Mouse (Mus musculus): ENCODE measurements around the gene Btbd6. TPM values are rescaled to one million over a fixed set of nuclear protein-coding genes. Genes with fewer than 3 reads are reported as not detected.

Btbd6 gene
- polyA plus RNA-seq, 1 experiment from 2014 or later: 34.5 TPM

DNA sequence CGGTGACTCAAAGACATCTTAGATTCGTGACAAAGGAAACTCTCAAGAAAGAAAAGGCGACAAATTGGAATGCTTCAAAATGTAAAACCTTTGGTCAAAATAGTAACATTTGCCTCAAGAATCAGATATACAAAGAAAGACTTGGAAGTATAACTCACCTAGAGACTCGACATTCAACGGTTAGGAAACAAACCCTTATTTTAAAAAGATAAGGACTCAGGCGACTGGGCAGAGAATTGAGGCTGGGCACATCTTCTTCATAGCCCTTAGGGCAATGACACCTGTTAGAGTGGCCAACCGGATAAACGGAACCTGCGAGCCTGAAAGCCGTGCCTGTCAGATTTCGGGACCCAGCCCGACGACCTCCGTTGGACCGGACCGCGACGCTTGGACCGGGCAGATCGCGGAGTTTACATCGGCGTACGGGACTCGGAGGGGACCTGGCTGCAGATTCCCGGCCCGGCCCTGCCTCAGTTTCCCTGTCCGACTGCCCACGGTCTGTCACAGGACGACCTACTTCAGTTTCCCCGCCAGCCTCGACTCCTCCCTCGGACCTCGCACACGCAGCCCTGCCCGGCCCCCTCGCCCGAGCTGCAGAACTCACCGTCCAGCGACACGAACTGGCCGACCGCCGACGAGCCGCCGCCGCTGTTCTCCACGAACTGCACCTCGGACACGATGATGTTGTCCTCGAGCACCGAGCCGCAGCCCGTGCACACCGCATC is 23.4 kb downstream of the Btbd6 start:
- Histone ChIP-seq H3K27me3 (no peaks in the 10 kb centered on the region), H3K4me2 (replicated peaks) (peak overlapping the region; percentile 90), H3K4me1 (peaks cover 25% of the 10 kb centered on the region), H3K36me3 (0 out of 2 replicates have a peak, but pooled peaks cover 13% of the 10 kb centered on the region), H3K9me3 (replicated peaks) (no peaks in the 10 kb centered on the region), H3K4me3 (peak overlapping the region; percentile 83), H3K9ac (peak overlapping the region; percentile 94), H3K27ac (peak overlapping the region; percentile 95)
- ATAC-seq (ENCODE audit: low FRiP score): no peak
- under 1% methylated on average over 56 of the region's 56 CpGs for WGBS

- Histone ChIP-seq H3K4me3 (peak within 1 kb of the TSS; percentile 83), H3K36me3 (0 out of 2 replicates have a peak, but pooled peaks cover 13% of the 10 kb centered on the region), H3K27ac (peak within 1 kb of the TSS; percentile 95), H3K9me3 (replicated peaks) (no peaks in the 10 kb centered on the region), H3K9ac (peak within 1 kb of the TSS; percentile 94), H3K27me3 (no peaks in the 10 kb centered on the region), H3K4me1 (peaks cover 25% of the 10 kb centered on the region), H3K4me2 (replicated peaks) (peak within 1 kb of the TSS; percentile 90)
- WGBS: under 1% methylated on average over 89 of the region's 96 CpGs
- ATAC-seq (ENCODE audit: low FRiP score): peak; percentile 98
Measured at GRCm38 (mm10) chr12:113000294-113001132, 24.2 kb downstream of the Btbd6 start, which contains the start of gene Brf1. TSS of gene Brf1 (minus strand) at chr12:113000704.

DNA sequence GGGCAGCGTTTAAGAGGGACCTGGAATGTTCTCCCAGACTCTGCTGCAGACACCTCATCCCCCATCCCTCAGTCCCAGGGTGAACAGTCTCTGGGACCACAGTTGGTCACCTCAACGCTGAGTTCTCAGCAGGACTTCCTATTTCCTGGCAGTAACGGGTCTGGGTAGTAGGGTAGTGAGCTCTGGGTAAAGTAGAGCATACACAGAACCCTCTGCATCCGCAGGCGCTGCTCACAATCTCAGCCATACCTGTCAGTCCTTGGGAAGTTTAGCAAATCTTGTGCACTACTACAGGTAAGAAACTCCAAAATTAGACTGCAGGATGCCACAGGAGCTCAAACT is 24.8 kb downstream of the Btbd6 start:
- Histone ChIP-seq H3K27ac (peak overlapping the region; percentile 95), H3K4me2 (replicated peaks) (peak overlapping the region; percentile 90), H3K4me3 (peak overlapping the region; percentile 83), H3K36me3 (0 out of 2 replicates have a peak, but pooled peaks cover 8% of the 10 kb centered on the region), H3K27me3 (no peaks in the 10 kb centered on the region), H3K4me1 (peaks cover 25% of the 10 kb centered on the region), H3K9ac (peak overlapping the region; percentile 58), H3K9me3 (replicated peaks) (no peaks in the 10 kb centered on the region)
- no peak; the same call in 1 of the 2 replicates for ATAC-seq (ENCODE audit: low FRiP score)
- WGBS: 5% methylated on average over 5 of the region's 5 CpGs

DNA sequence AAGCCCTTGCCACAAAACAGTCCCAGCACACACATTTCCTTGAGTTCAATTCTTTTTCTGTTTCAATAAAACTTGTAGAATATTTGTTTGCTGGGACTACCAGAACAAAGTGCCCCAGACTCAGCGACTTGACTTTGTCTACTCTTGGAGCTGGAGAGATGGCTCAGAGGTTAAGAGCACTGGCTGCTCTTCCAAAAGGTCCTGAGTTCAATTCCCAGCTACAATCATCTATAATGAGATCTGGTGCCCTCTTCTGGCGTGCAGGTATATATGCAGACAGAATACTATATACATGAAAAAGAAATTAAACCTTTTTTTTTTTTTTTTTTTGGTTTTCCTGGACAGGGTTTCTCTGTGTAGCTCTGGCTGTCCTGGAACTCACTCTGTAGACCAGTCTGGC is 26.4 kb downstream of the Btbd6 start:
- no peak overlapping the region for H3K4me3 ChIP-seq
- ATAC-seq (ENCODE audit: low FRiP score): no peak
- no peaks in the 10 kb centered on the region for H3K9me3 ChIP-seq (replicated peaks)
- H3K4me2 ChIP-seq (replicated peaks): no peak overlapping the region
- H3K27ac ChIP-seq: no peak overlapping the region
- WGBS: 43% methylated on average over 2 of the region's 2 CpGs
- H3K27me3 ChIP-seq: no peaks in the 10 kb centered on the region
- no peaks in the 10 kb centered on the region for H3K36me3 ChIP-seq
- no peak overlapping the region for H3K9ac ChIP-seq
- peaks cover 19% of the 10 kb centered on the region for H3K4me1 ChIP-seq

GRCm38 (mm10) chr12:113004011-113004410 is 27.7 kb downstream of the Btbd6 start:
- Histone ChIP-seq H3K4me1 (peaks cover 9% of the 10 kb centered on the region), H3K4me3 (no peak overlapping the region), H3K27ac (no peak overlapping the region), H3K36me3 (no peaks in the 10 kb centered on the region), H3K4me2 (replicated peaks) (no peak overlapping the region), H3K9me3 (replicated peaks) (no peaks in the 10 kb centered on the region), H3K27me3 (no peaks in the 10 kb centered on the region), H3K9ac (no peak overlapping the region)
- ATAC-seq (ENCODE audit: low FRiP score): no peak
- 79% methylated on average over 8 of the region's 8 CpGs for WGBS

DNA sequence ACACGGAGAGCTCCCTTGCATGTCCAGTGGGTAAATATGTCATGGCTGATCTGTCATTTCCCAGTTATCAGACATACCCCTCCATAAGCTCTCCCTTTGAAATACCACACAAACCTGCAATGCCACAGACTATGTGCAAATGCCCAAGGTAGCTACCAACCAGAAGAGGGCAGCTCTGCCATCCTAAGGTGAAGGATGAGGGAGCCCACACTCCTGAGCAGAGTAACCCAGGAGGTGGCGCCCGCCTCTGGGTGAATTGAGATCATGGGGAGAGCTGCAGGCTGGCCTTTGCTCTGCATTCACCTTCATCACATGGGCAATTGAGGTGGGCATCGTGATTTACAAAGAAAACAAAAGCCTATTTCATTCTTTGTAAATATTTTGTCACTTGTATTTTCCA is 28.7 kb downstream of the Btbd6 start:
- ATAC-seq (ENCODE audit: low FRiP score): no peak
- H3K27me3 ChIP-seq: no peaks in the 10 kb centered on the region
- H3K9me3 ChIP-seq (replicated peaks): no peaks in the 10 kb centered on the region
- no peak overlapping the region for H3K27ac ChIP-seq
- no peak overlapping the region for H3K4me2 ChIP-seq (replicated peaks)
- no peak overlapping the region for H3K9ac ChIP-seq
- no peak overlapping the region for H3K4me3 ChIP-seq
- peaks cover 4% of the 10 kb centered on the region; the same call in 1 of the 2 replicates for H3K4me1 ChIP-seq
- 30% methylated on average over 4 of the region's 4 CpGs for WGBS
- no peaks in the 10 kb centered on the region for H3K36me3 ChIP-seq

GRCm38 (mm10) chr12:113011702-113012360 is 35.5 kb downstream of the Btbd6 start:
- peaks cover 33% of the 10 kb centered on the region for H3K4me1 ChIP-seq
- H3K36me3 ChIP-seq: no peaks in the 10 kb centered on the region
- H3K4me3 ChIP-seq: no peak overlapping the region
- 86% methylated on average over 6 of the region's 6 CpGs for WGBS
- H3K27ac ChIP-seq: no peak overlapping the region
- H3K4me2 ChIP-seq (replicated peaks): no peak overlapping the region
- H3K9ac ChIP-seq: no peak overlapping the region
- ATAC-seq (ENCODE audit: low FRiP score): no peak
- no peaks in the 10 kb centered on the region for H3K27me3 ChIP-seq
- no peaks in the 10 kb centered on the region for H3K9me3 ChIP-seq (replicated peaks)

DNA sequence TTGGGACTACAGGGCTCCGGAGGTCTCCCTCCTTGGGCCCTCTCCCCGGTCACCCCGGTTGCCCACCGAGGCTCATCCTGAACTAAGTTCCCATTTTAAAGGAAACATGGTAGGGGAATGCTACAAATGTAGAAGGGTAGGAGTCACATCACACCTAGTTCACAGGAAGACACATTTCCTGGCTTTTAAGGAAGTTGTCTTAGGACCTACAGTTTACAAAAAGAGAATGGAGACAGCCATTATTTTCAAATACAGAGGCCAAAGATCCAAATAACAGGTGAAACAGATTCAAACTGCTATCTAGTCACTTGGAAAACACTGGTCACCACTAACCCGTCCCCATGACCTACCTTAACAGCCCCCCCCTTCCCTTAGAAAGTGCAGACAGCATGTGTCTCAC is 36.2 kb downstream of the Btbd6 start:
- no peak for ATAC-seq (ENCODE audit: low FRiP score)
- no peak overlapping the region for H3K4me3 ChIP-seq
- WGBS: 90% methylated on average over 5 of the region's 5 CpGs
- no peaks in the 10 kb centered on the region for H3K9me3 ChIP-seq (replicated peaks)
- H3K4me1 ChIP-seq: peaks cover 37% of the 10 kb centered on the region
- H3K27me3 ChIP-seq: no peaks in the 10 kb centered on the region
- H3K9ac ChIP-seq: no peak overlapping the region
- H3K36me3 ChIP-seq: no peaks in the 10 kb centered on the region
- H3K27ac ChIP-seq: peak overlapping the region; percentile 95
- no peak overlapping the region for H3K4me2 ChIP-seq (replicated peaks)

GRCm38 (mm10) chr12:113013021-113013491 is 36.8 kb downstream of the Btbd6 start:
- Histone ChIP-seq H3K9ac (peak overlapping the region; percentile 82), H3K9me3 (replicated peaks) (no peaks in the 10 kb centered on the region), H3K4me2 (replicated peaks) (peak overlapping the region; percentile 66), H3K27ac (peak overlapping the region; percentile 95), H3K36me3 (no peaks in the 10 kb centered on the region), H3K4me3 (peak overlapping the region; percentile 96; the same call in 1 of the 2 replicates), H3K27me3 (no peaks in the 10 kb centered on the region), H3K4me1 (peaks cover 40% of the 10 kb centered on the region)
- no peak for ATAC-seq (ENCODE audit: low FRiP score)
- 54% methylated on average over 3 of the region's 3 CpGs for WGBS

GRCm38 (mm10) chr12:113013604-113014558 is 37.6 kb downstream of the Btbd6 start, which contains the start of gene Pacs2:
TSS of gene Pacs2 (plus strand) at chr12:113014508.
- no peaks in the 10 kb centered on the region for H3K27me3 ChIP-seq
- ATAC-seq (ENCODE audit: low FRiP score): peak; percentile 94
- no peaks in the 10 kb centered on the region for H3K36me3 ChIP-seq
- 5% methylated on average over 45 of the region's 85 CpGs for WGBS
- H3K4me2 ChIP-seq (replicated peaks): peak within 1 kb of the TSS; percentile 87
- H3K9ac ChIP-seq: peak within 1 kb of the TSS; percentile 92
- peaks cover 40% of the 10 kb centered on the region for H3K4me1 ChIP-seq
- peak within 1 kb of the TSS; percentile 96 for H3K4me3 ChIP-seq
- H3K9me3 ChIP-seq (replicated peaks): no peaks in the 10 kb centered on the region
- peak within 1 kb of the TSS; percentile 95 for H3K27ac ChIP-seq

All from hindbrain, embryonic 12.5 days (tissue).